Mouse (Mus musculus) urinary bladder, adult 2 months (tissue): ENCODE data around the gene Nomo1. TPM values are rescaled to one million over a fixed set of nuclear protein-coding genes. Genes with fewer than 3 reads are reported as not detected.

ENCODE experiments used
- DNase-seq: peaks from one replicate; pipeline ENCODE4 v3.0.0; 2022; ENCODE audit warnings: low spot score
- polyA plus RNA-seq: library from polyadenylated mRNA; depleted of rRNA; stranded (reverse); fragments of >200 nt; gene quantifications from 2 replicates; pipeline ENCODE4 v1.2.3, GENCODE M21; 2012

Nomo1 gene
- polyA plus RNA-seq, 1 experiment = 35.5 TPM

DNA sequence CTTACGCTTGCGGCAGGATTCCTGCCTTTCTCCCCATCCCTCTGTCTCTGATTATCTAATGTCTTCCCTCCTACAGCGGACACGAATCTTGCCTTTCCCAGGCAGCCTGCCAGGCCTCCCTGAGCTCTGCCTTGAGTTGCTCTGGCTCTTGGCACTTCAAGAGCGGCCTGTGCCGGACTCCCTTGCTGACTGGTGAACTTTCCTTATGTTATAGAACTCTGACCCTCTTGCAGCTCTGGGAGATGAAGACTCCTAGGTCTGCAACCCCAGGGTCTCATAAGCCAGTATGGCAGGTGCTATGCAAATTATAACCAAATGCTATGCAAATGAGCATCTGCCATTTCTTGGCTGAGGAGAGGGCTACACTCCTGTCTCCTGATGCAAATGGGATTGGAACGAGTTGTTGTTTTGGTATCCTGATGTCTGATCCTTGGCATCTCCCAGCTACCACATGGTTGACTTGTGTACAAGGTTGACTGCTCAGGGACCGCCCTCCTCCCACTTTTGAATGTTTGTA is 69.6 kb downstream of the Nomo1 start:
- no peak for DNase-seq

GRCm38 (mm10) chr7:46103771-46104170 is 70.3 kb downstream of the Nomo1 start:
- DNase-seq = no peak

DNA sequence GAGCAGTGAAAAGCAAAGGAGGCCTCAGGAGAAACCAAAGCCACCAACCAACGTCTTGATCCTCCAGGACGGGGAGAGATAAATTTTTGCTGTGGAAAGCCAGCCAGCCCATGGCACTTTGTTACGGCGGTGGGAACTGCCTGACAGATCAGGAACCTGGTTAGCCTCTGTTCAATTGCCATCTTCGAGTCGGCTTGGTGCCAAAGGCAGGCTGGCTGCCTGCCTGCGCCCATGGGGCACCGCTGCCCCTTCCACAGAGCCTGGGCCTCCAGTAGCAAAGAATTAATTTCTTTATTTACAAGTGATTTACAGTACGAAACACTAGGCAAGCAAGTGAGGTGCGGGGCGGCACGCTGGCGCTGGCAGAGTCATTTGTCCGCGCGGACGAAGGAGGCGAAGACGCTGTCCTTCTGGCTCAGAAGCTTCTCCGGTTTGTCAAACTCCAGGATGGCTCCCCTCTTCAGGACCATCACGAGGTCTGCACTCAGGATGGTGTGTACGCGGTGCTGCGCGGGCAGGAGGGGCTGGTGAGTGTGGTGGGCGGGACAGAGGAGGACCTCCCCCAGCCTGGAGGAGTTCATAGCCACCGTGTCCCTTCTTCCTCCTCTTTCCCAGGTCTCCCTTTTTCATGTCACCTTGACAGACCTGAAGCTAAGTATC is 70.9 kb downstream of the Nomo1 start:
- DNase-seq = no peak

DNA sequence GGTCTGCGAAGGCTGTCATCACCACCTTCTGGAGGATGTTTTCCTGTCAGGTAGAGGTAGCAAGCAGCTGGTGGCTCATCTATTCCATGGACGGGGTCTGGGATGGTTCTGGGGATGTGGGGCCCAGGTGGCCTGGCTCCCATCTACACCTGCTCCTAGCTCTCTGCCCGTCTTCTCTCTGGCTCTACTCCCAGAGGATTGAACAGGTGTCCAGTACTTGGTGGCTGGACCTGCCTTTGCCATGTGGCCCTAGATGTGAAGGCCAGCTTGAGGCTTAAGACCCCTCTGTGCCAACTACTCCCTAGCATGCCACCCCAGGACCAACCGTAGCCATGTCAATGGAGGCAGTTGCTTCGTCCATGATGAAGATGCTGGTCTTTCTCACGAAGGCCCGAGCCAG is 72.0 kb downstream of the Nomo1 start:
- no peak for DNase-seq

GRCm38 (mm10) chr7:46110079-46110478 is 76.6 kb downstream of the Nomo1 start:
- DNase-seq = no peak

- DNase-seq = no peak
Observed at GRCm38 (mm10) chr7:46111212-46111817, 77.8 kb downstream of the Nomo1 start.

GRCm38 (mm10) chr7:46111938-46112337 is 78.4 kb downstream of the Nomo1 start:
- no peak for DNase-seq

DNA sequence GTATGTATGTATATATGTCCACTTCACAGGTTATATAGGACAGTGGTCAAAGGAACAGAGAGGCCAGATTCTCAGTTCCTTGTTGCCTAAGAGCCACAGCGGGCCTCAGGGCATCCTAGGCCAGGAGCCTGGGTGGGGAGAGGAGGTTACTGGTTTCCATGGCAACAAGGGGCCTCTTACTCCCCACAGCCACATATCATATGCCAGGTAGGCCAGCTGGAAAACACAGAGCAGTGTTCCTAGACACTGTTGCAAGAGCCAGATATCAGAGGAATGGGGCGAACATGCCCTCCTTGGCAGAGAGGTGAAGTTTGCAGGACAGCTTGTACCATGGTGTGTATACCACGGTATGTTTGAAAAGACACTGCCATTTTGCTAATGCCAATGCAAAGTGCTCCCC is 79.9 kb downstream of the Nomo1 start:
- DNase-seq = no peak

DNA sequence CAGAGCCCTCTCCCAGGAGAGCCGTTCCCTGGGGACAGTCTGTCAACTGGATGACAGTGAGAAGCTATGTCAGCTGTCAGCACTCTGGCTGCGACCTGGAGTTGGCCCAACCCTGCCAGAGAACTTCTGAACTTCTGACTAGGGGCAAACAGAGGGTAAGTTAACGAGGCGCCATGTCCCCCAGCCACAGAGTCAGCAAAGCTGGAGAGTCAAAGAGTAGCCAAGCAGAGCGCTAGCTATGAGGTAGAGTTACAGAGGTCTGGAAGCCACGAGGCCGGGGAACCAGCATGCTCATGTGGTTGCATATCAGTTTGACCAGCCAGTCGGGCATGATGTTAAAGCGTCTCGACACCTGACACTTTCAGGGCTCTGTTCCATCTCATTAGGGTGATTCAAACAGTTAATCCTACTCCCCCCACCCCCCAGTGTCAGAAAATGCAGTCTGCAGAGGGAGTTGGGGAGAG is 82.7 kb downstream of the Nomo1 start:
- DNase-seq = no peak

- DNase-seq = no peak
Observed at GRCm38 (mm10) chr7:46117035-46117434, 83.5 kb downstream of the Nomo1 start.

DNA sequence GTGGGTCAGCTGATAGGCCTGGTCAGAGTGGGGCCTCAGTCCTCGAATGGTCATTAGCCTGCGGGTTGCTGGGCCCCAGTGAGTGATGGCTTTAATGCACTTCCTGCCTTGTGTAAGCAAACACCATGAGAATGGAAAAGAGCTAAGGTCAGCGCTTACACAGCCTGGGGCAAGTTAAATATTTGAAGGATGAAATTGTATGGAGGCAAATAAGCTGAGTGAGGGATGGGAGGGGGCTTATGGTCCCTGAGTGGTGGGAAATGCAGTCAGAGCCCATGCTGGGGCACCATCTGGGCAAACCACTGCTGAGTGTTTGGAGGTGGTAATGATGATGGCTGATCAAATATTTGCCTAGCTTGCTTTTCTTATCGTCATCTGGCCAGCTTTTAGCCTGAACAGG is 89.5 kb downstream of the Nomo1 start:
- DNase-seq = no peak

GRCm38 (mm10) chr7:46124460-46124859 is 91.0 kb downstream of the Nomo1 start:
- no peak for DNase-seq

DNA sequence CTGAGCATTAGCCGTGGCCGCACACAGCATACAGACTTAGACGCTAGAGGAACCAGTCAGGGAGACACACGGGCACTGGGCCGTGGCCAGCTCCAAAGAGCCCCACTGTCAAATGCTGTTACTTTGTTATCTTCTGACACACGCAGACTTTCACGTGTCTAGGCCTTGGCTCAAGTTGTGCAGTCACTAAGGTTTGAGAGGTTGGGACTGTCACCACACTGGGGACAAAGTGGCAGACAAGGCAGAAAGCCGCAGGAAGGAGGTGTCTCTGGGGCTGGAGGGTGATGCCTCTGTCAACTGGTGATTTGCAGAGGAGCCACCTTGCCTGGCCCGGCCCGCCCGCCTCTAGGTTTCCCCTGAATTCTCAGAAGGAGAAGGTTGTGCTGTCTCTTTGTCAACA is 91.8 kb downstream of the Nomo1 start:
- no peak for DNase-seq

DNA sequence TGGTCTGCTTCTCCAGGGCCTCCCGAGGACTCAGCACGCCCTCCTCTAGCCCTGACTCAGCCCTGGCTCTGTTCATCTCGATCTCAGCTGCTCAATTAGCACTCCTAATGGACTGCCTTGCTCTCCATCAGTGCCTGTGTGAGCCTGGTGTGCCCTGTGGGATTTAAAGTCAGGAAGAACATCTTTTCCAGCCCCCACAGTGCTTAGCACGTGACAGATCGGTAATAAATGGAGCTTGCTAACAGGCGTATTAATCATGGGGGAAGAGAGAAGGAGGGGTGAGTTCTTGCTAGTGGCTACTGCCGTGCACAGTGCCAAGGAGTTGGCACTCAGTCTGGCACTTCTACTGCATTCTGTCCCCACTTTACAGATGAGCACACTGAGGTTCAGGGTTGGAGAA is 94.7 kb downstream of the Nomo1 start:
- DNase-seq = no peak

DNA sequence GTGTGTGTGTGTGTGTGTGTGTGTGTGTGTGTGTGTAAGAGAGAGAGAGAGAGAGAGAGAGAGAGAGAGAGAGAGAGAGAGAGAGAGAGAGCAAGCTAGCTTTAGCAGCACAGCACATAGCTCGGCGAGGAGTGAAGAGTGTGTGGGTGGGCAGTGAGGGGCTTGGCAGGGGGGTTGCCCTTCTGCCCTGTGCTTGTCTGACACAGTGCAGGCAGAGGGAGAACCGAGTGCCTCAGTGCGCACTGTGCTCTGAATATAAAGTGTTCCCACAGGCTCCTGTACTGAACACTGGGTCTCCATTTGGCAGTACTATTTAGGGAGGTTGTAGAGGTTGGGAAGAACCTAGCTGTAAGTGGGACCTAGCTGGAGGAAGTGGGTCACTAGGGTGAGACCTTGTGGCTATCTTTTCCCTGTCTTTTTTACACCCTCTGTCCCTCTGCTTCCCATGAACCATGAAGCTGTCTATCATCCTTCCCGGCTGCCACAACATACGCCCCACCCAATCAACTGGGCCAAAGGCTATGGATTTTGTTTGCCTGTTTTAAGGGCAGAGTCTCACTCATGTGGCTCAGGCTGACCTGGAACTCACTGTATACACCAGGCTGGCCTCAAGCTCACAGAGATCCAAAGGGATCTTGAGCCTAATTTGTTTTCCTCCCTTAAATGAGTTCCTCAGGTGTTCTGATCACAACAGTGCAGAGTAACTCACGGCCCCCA is 96.1 kb downstream of the Nomo1 start:
- DNase-seq = no peak

DNA sequence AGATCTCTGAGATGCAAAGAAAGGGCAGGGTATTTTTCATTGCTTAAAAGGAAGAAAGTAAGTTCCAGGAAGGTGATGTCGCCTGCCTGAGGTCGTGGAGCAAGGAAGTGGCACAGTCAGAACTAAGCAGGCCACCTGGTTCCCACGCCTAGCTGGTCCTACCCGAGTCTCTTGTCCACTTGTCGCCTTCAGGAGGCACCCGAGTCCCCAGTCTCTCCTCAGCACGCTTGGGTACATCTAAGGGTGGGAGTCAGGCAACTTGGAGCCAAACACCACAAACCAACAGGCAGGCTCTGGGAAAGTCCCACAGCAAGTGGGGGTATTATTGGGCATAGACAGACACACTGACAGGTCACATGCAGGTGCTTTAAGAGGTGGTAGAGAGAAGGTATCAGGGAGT is 97.2 kb downstream of the Nomo1 start:
- no peak for DNase-seq

DNA sequence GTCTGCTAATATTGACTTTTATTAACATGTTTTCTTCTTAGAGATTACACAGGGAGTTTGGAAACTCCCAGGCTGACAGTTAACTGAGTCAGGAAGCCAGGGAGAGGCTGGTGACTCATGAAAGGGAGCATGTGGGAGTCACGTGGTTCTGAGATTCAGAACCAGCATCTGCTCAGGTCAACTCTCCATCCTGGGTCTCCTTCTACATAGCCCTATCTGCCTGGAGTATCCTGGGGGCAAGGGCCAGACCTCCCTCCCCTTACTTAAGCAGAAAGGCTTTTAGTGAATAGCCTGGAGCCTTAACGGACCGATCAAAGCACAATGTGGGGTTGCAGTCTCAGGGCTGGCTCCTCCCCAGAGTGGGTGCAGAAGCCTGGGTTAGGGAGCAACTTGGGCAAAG is 97.8 kb downstream of the Nomo1 start:
- DNase-seq = no peak

GRCm38 (mm10) chr7:46131806-46132205 is 98.3 kb downstream of the Nomo1 start:
- no peak for DNase-seq

DNA sequence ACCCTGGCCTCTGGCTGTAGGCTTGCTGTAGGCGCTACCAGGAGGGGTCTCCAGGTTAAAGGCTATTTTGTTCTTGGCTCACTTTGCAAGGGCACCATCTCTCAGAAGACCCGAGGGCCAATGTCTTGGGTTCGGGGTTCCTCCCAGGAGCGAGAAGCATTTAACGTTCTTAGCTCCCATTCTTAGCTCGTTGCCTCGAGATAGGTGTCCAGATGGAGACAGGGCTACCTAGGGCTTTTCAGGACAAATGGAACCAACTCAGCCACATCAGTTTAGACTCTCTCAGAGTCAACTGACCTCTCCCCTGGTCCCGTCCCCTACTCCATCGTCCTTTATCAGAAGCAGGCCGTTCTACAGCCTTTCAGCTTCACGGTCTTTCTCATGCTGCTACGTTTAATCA is 98.7 kb downstream of the Nomo1 start:
- no peak for DNase-seq
